Mouse (Mus musculus): ENCODE results near the gene Gm8994.
"Not testable (repeated sequence)": the region's sequence is repeated elsewhere in the genome, so short reads cannot be mapped to it uniquely, and the experiment has no call there.

Gm8994 gene

GRCm38 (mm10) chr6:136327239-136327638, at the start of gene Gm8994:
TSS of gene Gm8994 (plus strand) at chr6:136327539.
- not testable (repeated sequence) for DNase-seq (ENCODE audit: low spot score)

- DNase-seq (ENCODE audit: low spot score), result no peak
Measured at GRCm38 (mm10) chr6:136277685-136278084, 49.7 kb upstream of the Gm8994 start.

GRCm38 (mm10) chr6:136284565-136284964, 42.8 kb upstream of the Gm8994 start:
- no peak for DNase-seq (ENCODE audit: low spot score)

GRCm38 (mm10) chr6:136286180-136286579, 41.2 kb upstream of the Gm8994 start:
- DNase-seq (ENCODE audit: low spot score), result no peak

GRCm38 (mm10) chr6:136286589-136286988, 40.8 kb upstream of the Gm8994 start:
- no peak for DNase-seq (ENCODE audit: low spot score)

- DNase-seq (ENCODE audit: low spot score), result no peak
Measured at GRCm38 (mm10) chr6:136291424-136291823, 35.9 kb upstream of the Gm8994 start.

- no peak for DNase-seq (ENCODE audit: low spot score)
Measured at GRCm38 (mm10) chr6:136291951-136292714, 35.2 kb upstream of the Gm8994 start.

GRCm38 (mm10) chr6:136293700-136294099, 33.6 kb upstream of the Gm8994 start:
- no peak for DNase-seq (ENCODE audit: low spot score)

GRCm38 (mm10) chr6:136295821-136296220, 31.5 kb upstream of the Gm8994 start:
- DNase-seq (ENCODE audit: low spot score), result no peak

GRCm38 (mm10) chr6:136296251-136296650, 31.1 kb upstream of the Gm8994 start:
- no peak for DNase-seq (ENCODE audit: low spot score)

- DNase-seq (ENCODE audit: low spot score), result no peak
Measured at GRCm38 (mm10) chr6:136303514-136303913, 23.8 kb upstream of the Gm8994 start.

- DNase-seq (ENCODE audit: low spot score), result no peak
Measured at GRCm38 (mm10) chr6:136304369-136304988, 22.9 kb upstream of the Gm8994 start.

- DNase-seq (ENCODE audit: low spot score), result no peak
Measured at GRCm38 (mm10) chr6:136309487-136309886, 17.9 kb upstream of the Gm8994 start.

- DNase-seq (ENCODE audit: low spot score), result not testable (repeated sequence)
Measured at GRCm38 (mm10) chr6:136328416-136328815, 1.1 kb downstream of the Gm8994 start.

- peak; percentile 23 for DNase-seq (ENCODE audit: low spot score)
Measured at GRCm38 (mm10) chr6:136340669-136341068, 13.3 kb downstream of the Gm8994 start.

- DNase-seq (ENCODE audit: low spot score), result no peak
Measured at GRCm38 (mm10) chr6:136341093-136341492, 13.8 kb downstream of the Gm8994 start.

- no peak for DNase-seq (ENCODE audit: low spot score)
Measured at GRCm38 (mm10) chr6:136343868-136344267, 16.5 kb downstream of the Gm8994 start.

GRCm38 (mm10) chr6:136345034-136345433, 17.7 kb downstream of the Gm8994 start:
- no peak for DNase-seq (ENCODE audit: low spot score)

GRCm38 (mm10) chr6:136345641-136346040, 18.3 kb downstream of the Gm8994 start:
- no peak for DNase-seq (ENCODE audit: low spot score)

GRCm38 (mm10) chr6:136347053-136347452, 19.7 kb downstream of the Gm8994 start:
- no peak for DNase-seq (ENCODE audit: low spot score)

- no peak for DNase-seq (ENCODE audit: low spot score)
Measured at GRCm38 (mm10) chr6:136347631-136348030, 20.3 kb downstream of the Gm8994 start.

- peak; percentile 88 for DNase-seq (ENCODE audit: low spot score)
Measured at GRCm38 (mm10) chr6:136353399-136354184, 26.3 kb downstream of the Gm8994 start.

GRCm38 (mm10) chr6:136358471-136358870, 31.1 kb downstream of the Gm8994 start:
- DNase-seq (ENCODE audit: low spot score), result no peak
